Mouse (Mus musculus) cerebellum, adult 8-10 months (tissue): ENCODE results near the gene Slc13a3.

ENCODE experiments used
- DNase-seq: peaks from one replicate; pipeline ENCODE4 v3.0.0; 2022

Gene Slc13a3

GRCm38 (mm10) chr2:165407700-165408301, 65.2 kb downstream of the Slc13a3 start:
- peak; percentile 79 for DNase-seq

GRCm38 (mm10) chr2:165405351-165405750, 67.7 kb downstream of the Slc13a3 start:
- no peak for DNase-seq

- no peak for DNase-seq
Observed at GRCm38 (mm10) chr2:165404951-165405350, 68.1 kb downstream of the Slc13a3 start.

DNA sequence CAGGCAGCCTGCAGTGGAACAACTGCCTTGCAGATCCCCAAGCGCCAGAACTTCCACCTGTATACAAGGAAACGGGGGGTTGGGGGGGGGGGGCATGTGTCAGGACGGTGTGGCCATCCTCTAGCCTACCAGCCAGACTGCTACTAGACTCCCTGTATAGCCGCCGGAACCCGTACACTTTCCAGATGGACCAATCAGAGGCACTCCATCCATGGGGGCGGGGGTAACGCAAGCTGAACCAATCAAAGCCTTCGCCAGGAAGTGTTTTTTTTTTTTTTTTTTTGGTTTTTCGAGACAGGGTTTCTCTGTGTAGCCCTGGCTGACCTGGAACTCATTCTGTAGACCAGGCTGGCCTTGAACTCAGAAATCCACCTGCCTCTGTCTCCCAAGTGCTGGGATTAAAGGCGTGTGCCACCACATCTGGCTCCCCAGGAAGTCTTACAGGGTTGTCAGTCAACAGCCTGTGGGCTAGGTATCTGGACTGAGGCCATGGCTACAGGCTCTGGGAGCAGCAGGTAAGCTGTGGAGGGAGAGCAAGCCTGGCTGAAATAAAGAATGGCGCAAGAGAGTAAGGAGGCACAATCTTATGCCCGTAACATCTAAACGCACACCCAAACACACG, 74.8 kb downstream of the Slc13a3 start:
- no peak for DNase-seq

GRCm38 (mm10) chr2:165397502-165398163, 75.4 kb downstream of the Slc13a3 start:
- no peak for DNase-seq

- DNase-seq: no peak
Observed at GRCm38 (mm10) chr2:165396831-165397501, 76.1 kb downstream of the Slc13a3 start.

DNA sequence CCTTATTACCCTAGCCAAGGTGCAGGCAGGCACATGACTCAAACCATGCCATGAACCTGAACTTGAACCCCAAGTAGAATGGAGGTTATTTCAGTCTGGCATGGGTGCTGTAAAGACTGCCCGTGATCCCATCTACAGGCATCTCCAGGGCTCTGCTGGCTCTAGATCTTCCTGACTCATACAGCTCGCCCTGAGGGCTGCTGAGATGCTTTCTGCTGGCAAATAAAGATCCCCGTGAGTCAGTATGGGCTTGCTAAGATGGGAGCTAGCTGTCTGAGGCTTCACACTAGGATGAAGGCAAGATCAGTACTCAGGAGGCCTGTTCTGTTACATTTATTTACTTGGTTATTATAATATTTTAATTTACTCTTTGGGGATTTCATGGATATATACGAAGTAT, 80.9 kb downstream of the Slc13a3 start:
- DNase-seq: no peak

DNA sequence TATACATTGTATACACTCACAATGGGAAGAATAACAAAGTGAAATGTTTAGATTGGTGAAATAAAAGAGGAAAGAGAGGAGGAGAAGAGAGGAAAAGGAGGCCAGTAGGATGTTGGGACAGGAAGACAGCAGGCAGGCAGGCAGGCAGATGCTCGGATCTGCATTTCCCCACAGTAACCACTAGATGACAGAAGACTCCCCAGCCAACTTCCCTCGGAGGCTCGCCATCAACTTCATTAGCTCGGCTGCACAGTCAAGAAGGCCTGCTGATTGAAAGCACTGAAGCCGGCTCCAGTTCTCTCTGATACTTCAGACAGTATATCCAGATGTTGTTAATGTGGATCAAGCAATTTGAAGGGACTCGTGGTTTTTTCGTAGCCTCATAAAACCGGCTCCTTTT, 81.5 kb downstream of the Slc13a3 start:
- DNase-seq: peak; percentile 39

DNA sequence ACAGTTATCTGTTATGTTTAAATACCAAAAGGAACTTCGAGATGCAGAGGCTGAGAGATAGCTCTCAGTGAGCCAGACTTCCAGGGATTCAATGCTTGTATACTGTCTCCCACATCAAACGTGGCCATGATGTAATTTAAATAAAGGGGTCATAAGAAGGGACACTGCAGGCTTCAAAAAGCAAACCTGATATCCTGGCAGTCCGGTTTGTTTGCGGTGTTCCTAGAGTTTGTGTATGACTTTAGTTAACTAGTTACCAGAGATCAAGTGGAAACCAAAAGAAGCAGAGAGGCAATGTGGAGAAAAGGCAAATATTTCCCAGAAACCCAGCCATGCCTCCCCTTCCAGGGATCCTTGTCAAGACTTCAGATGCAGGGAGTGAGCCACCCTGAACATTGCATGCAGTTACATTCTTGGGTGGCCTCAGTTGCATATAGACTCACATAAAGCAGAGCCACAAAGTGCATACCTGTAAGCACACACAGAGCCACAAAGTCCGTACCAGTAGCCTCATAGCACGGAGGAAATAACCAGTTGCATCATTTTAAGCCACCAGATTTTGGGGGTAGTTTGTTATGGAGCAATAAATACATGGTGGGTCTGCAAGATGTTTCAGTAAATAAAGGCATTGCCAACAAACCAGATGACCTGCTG, 83.6 kb downstream of the Slc13a3 start:
- DNase-seq: no peak

- peak; percentile 95 for DNase-seq
Observed at GRCm38 (mm10) chr2:165387844-165388495, 85.1 kb downstream of the Slc13a3 start, which contains the start of gene Zfp334. TSS of gene Zfp334 (minus strand) at chr2:165388259.

GRCm38 (mm10) chr2:165387370-165387769, 85.7 kb downstream of the Slc13a3 start:
- no peak for DNase-seq

- no peak for DNase-seq
Observed at GRCm38 (mm10) chr2:165380050-165380449, 93.0 kb downstream of the Slc13a3 start.

DNA sequence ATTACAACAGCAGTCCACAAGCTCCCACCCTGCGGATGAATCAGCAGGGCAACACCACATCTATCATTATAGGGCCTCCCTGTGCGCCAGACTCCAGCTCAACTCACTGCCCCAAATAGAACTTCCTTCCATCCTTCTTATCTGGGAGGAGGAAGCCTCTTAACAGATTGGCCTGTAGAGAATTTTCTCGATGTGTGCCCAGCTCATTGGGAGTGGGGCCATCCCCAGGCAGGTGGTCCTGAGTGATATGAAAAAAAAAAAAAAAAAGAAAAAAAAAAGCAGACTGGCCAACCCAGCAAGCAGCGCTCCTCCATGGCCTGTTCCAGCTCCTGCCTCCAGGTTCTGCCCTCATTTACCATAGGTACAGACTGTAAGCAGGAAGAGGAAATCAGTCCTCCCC, 97.0 kb downstream of the Slc13a3 start:
- DNase-seq: no peak

DNA sequence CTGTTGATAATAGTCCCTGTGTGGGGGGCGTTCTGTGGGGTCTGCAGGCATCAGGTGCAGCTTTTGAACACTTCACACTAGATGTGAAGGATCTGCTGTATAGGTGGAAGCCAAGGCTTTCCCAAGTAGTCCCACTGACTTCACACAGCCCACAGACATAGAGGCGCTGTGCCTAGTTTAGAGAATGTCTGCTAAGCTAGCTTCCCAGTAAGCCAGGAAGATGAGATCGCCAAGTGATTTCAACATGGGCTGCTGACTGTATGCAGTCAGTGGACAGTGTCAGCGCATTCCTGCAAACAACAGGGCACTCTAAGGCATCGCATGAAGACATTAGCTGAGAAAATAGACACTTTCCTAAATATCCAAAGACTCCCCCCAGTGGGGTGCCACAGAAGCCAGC, 97.6 kb downstream of the Slc13a3 start:
- no peak for DNase-seq

DNA sequence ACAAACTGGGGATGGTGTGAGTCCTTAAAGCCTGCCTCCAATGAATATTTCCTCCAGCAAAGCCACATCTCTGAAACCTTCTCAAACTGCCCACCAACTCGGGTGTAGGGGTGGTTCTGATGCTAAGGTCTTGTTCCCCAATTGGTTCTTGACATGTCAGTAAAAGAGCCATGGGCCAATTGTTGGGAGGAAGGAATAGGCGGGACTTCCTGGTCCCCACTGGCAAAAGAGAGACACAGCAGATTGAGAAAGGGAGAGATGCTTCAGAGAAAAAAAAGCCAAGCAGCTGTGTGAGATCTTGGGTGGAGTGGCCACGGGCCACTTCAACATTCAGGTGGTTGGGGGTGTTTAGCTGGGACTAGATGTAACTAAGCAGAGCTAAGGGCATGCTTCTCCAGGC, 102.0 kb downstream of the Slc13a3 start:
- DNase-seq: no peak

DNA sequence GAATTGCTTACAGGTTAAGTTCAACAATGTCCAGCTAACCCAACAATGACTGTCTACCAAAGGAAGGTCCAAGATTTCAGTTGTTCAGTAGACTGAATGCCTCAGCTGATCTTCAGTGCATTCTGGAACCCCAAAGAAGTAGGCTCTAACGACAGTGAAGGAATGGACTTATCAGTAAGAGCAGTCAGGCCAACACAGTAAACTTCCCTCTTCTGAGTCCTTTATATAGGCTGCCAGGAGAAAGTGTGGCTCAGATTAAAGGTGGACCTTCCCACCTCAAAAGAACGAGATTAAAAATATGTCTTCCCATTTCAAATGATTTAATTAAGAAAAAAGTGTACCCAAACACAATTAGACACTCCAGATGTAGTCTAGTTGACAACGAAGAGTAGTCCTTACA, 102.7 kb downstream of the Slc13a3 start:
- no peak for DNase-seq

- DNase-seq: no peak
Observed at GRCm38 (mm10) chr2:165368496-165368895, 104.5 kb downstream of the Slc13a3 start, which contains the start of gene Zfp663. TSS of gene Zfp663 (minus strand) at chr2:165368729.

- no peak for DNase-seq
Observed at GRCm38 (mm10) chr2:165367868-165368439, 105.1 kb downstream of the Slc13a3 start.

GRCm38 (mm10) chr2:165367047-165367520, 105.9 kb downstream of the Slc13a3 start:
- DNase-seq: no peak

GRCm38 (mm10) chr2:165364334-165365091, 108.5 kb downstream of the Slc13a3 start:
- DNase-seq: peak; percentile 62

GRCm38 (mm10) chr2:165363282-165363681, 109.7 kb downstream of the Slc13a3 start:
- no peak for DNase-seq
